Mouse (Mus musculus): ENCODE data around the gene Sox11. TPM values are rescaled to one million over a fixed set of nuclear protein-coding genes. Genes with fewer than 3 reads are reported as not detected.

The Sox11 gene
- total and polyA plus RNA-seq, 2 experiments from 2014 or later: 95.5 to 97.8 TPM

DNA sequence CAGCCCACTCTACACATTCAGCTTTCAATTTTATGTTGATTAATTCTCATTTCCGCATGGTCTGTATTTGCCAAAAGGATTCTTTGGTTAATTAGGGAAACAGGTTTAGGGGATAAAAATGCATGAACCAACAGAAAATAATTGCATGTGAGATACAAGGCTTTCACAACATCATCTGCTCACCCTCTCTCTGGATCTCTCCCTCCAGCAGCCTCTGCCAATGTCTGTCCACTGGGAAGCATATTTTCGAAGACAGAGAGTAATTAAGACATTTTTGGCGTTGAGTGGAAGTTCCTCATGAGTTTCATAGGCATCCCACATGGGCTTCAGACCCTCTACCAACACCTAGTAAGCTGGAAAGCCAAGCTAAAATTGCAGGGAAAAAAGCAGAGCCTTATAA, 43.7 kb downstream of the Sox11 start:
- no peaks in the 10 kb centered on the region for H3K36me3 ChIP-seq (ENCODE audit: insufficient read depth, low read length)
- no peak overlapping the region for H3K4me2 ChIP-seq (ENCODE audit: low read depth, low read length)
- DNase-seq (ENCODE audit: low spot score) (no peak), ATAC-seq (no peak)
- H3K27me3 ChIP-seq (ENCODE audit: insufficient read depth, low read length): no peaks in the 10 kb centered on the region
- H3K9me3 ChIP-seq (ENCODE audit: low read length): no peaks in the 10 kb centered on the region
- WGBS: 61% methylated on average over 3 of the region's 3 CpGs
- no peak overlapping the region for H3K27ac ChIP-seq
- TF ChIP-seq CTCF (IDR thresholded peaks at IDR 0.05; ENCODE audit: low read depth): no peak
- H3K4me1 ChIP-seq (ENCODE audit: insufficient read depth, low read length): no peaks in the 10 kb centered on the region
- no peak overlapping the region for H3K4me3 ChIP-seq (ENCODE audit: low read length)
- H3K9ac ChIP-seq (replicated peaks; ENCODE audit: low read length): no peak overlapping the region

DNA sequence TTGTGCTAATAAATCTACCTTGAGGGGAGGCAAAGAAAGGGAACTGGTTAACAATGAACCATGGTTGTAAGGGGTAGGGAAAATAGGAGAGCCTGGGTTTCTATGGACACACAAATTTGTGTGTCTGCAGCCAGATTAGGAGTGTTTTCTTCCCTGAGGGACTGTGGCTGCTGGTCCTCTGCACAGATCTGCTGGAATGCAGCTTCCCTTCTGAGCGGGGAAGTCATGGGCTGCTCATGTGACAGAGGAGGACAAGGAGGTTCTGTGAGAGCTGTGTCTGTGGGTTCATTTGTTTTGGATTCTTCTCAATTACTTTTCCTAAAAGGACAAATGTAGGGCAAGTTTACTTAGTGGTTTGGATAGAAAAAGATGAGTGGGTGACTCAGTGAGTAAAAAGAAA, 48.2 kb downstream of the Sox11 start:
- no peak for TF ChIP-seq CTCF (IDR thresholded peaks at IDR 0.05; ENCODE audit: low read depth)
- Histone ChIP-seq H3K4me3 (ENCODE audit: low read length) (no peak overlapping the region), H3K9ac (replicated peaks; ENCODE audit: low read length) (no peak overlapping the region; the same call in 1 of the 2 replicates), H3K27ac (no peak overlapping the region), H3K4me1 (ENCODE audit: insufficient read depth, low read length) (no peaks in the 10 kb centered on the region), H3K36me3 (ENCODE audit: insufficient read depth, low read length) (no peaks in the 10 kb centered on the region), H3K27me3 (ENCODE audit: insufficient read depth, low read length) (no peaks in the 10 kb centered on the region), H3K9me3 (ENCODE audit: low read length) (no peaks in the 10 kb centered on the region), H3K4me2 (ENCODE audit: low read depth, low read length) (no peak overlapping the region)
- DNase-seq (ENCODE audit: low spot score) (peak; percentile 16), ATAC-seq (no peak)
- 36% methylated on average over 1 of the region's 1 CpGs for WGBS

DNA sequence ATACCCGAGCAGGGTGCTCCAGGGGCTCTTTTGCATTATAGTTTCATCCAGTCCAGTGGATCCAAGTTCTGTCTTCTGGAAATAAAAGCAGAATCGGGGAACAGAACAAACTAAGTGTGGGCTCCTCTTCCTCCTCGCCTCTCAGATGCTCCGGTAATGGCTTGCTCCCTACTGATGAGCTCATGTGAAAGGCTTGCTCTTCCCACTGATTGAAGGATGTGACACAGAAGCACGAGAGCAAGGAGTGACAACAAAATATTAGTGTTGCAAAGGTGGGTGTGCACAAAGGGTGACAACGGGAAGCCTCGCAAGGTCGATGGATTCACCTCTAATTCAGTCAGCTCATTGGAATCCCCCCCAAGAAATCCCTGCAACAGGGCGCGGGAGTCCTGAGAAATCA, 48.6 kb downstream of the Sox11 start:
- Histone ChIP-seq H3K4me2 (ENCODE audit: low read depth, low read length) (no peak overlapping the region), H3K27ac (no peak overlapping the region), H3K9ac (replicated peaks; ENCODE audit: low read length) (no peak overlapping the region; the same call in 1 of the 2 replicates), H3K9me3 (ENCODE audit: low read length) (no peaks in the 10 kb centered on the region), H3K36me3 (ENCODE audit: insufficient read depth, low read length) (no peaks in the 10 kb centered on the region), H3K4me3 (ENCODE audit: low read length) (no peak overlapping the region), H3K27me3 (ENCODE audit: insufficient read depth, low read length) (no peaks in the 10 kb centered on the region), H3K4me1 (ENCODE audit: insufficient read depth, low read length) (no peaks in the 10 kb centered on the region)
- WGBS: 59% methylated on average over 10 of the region's 10 CpGs
- ATAC-seq: no peak
- no peak for DNase-seq (ENCODE audit: low spot score)
- no peak for TF ChIP-seq CTCF (IDR thresholded peaks at IDR 0.05; ENCODE audit: low read depth)

DNA sequence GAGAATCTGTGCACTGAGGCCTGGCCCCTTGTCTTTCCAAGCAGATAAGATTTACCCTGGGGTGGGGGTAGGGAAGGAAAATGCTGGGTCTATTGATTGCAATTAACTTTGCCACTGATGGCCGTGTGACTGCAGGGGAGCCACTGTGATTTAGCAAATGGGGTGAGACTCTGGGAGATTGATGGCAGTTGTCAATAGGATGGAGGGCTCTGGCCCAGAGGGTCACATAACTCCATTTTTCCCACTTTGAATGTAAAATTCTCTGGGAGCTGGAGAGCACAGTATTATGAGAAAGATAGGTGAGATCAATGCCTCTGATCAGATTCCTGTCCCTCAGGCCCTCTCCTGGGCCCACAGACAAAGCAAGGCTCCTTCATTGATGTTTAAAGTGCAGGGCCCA, 49.2 kb downstream of the Sox11 start:
- 54% methylated on average over 1 of the region's 1 CpGs for WGBS
- no peak overlapping the region for H3K4me3 ChIP-seq (ENCODE audit: low read length)
- no peak for TF ChIP-seq CTCF (IDR thresholded peaks at IDR 0.05; ENCODE audit: low read depth)
- H3K4me2 ChIP-seq (ENCODE audit: low read depth, low read length): no peak overlapping the region
- no peak overlapping the region for H3K27ac ChIP-seq
- ATAC-seq (no peak), DNase-seq (ENCODE audit: low spot score) (no peak)
- no peaks in the 10 kb centered on the region for H3K36me3 ChIP-seq (ENCODE audit: insufficient read depth, low read length)
- H3K4me1 ChIP-seq (ENCODE audit: insufficient read depth, low read length): no peaks in the 10 kb centered on the region
- H3K27me3 ChIP-seq (ENCODE audit: insufficient read depth, low read length): no peaks in the 10 kb centered on the region
- no peak overlapping the region for H3K9ac ChIP-seq (replicated peaks; ENCODE audit: low read length)
- H3K9me3 ChIP-seq (ENCODE audit: low read length): no peaks in the 10 kb centered on the region
